Mouse (Mus musculus): ENCODE measurements at regions not wholly inside any gene's neighbourhood (a gene's known extent, or its start where the extent isn't known, plus 50 kb on each side); places are given as distances from the start of the nearest gene placed in this dataset.

DNA sequence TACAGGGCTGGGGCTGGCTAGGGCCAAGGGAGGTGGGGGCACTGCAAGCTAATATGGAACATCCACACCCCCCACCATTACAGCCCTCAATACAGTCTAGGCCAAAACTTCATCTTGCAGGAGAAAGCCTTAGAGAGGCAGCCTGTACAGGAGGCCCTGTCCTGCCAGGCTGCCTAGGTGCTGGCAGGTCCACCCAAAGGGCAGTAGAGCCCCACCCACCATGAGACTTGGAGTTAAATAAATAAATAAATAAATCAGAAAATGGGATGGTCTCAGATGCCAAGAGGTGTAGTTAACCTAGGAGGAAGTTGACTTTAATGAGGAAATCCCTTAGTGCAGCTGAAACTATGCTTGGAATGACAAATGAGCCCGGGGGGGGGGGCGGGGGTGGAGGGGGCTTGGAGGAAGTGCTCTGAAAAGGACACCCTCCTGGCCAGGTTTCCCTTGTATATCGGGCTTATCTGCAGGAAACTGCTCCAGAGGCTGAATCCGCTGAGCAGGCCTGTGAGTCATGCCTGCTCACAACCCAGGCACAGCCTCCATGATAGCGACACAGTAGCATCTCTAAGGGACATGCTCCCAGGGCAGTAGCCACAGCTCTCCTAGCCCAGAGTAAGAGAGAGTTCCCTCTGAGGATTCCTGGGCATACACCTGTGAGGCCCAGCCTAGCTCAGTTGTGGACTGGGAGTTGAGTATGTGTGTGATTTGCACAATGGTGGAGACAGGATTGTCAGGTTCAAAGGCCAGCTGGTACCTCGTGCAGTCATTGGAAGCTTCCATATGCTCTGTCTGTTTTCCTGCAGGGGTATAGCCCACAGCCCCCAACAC is 85.7 kb upstream of the Ccnd1 start:
- H3K27ac ChIP-seq (replicated peaks in 1 of 2; ENCODE audit: control insufficient read depth in 1 of 2, insufficient read depth in 1 of 2, low read depth in 2 of 2, low read length in 2 of 2): peak overlapping the region; percentile 36 to 71
- H3K9ac ChIP-seq (ENCODE audit: low read length): peak overlapping the region; percentile 34; the same call in 1 of the 2 replicates
- whole genome bisulfite sequencing: 19% methylated on average over 6 of the region's 6 CpGs
- no peak overlapping the region for H3K4me2 ChIP-seq (ENCODE audit: low read length)
- ATAC-seq (ENCODE audit: insufficient number of reproducible peaks, insufficient read depth, low FRiP score, low read depth): peak; percentile 84
- H3K36me3 ChIP-seq (ENCODE audit: control insufficient read depth, insufficient read depth, low read length): no peaks in the 10 kb centered on the region
- no peak overlapping the region for H3K4me3 ChIP-seq (ENCODE audit: control insufficient read depth in 1 of 2, insufficient read depth in 1 of 2, low read depth in 1 of 2, low read length in 2 of 2)
- H3K9me3 ChIP-seq (ENCODE audit: control insufficient read depth, low read length): no peaks in the 10 kb centered on the region
- H3K27me3 ChIP-seq (ENCODE audit: control insufficient read depth, insufficient read depth, low read length): no peaks in the 10 kb centered on the region
- H3K4me1 ChIP-seq (ENCODE audit: control insufficient read depth in 2 of 2, insufficient read depth in 2 of 2, low read length in 2 of 2): peaks cover 14 to 18% of the 10 kb centered on the region in 2 experiments

DNA sequence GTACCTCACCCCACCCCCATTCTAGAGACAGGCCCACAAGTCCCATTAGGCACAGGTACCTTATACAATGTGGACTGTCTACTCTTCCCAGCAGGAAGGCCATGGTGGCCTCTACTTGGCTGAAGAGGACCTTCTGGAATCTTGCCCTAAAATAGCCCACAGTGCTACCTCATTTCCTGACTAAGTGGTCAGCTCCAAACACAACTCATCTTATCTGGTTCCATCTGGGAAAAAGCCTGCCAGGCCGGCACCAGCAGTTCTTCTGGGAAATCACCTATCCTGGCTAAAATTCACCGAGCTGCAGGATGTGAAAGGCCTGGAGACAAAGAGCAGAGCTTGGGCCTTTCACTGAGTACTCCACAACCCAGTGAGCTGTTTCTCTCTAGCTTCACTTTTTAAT is 84.9 kb upstream of the Ccnd1 start:
- H3K4me2 ChIP-seq (ENCODE audit: low read length): no peak overlapping the region
- no peaks in the 10 kb centered on the region for H3K9me3 ChIP-seq (ENCODE audit: control insufficient read depth, low read length)
- WGBS: 51% methylated on average over 2 of the region's 2 CpGs
- no peak for ATAC-seq (ENCODE audit: insufficient number of reproducible peaks, insufficient read depth, low FRiP score, low read depth)
- H3K27me3 ChIP-seq (ENCODE audit: control insufficient read depth, insufficient read depth, low read length): no peaks in the 10 kb centered on the region
- H3K4me3 ChIP-seq (ENCODE audit: control insufficient read depth in 1 of 2, insufficient read depth in 1 of 2, low read depth in 1 of 2, low read length in 2 of 2): no peak overlapping the region
- no peak overlapping the region for H3K9ac ChIP-seq (ENCODE audit: low read length)
- H3K27ac ChIP-seq (replicated peaks in 1 of 2; ENCODE audit: control insufficient read depth in 1 of 2, insufficient read depth in 1 of 2, low read depth in 2 of 2, low read length in 2 of 2): peak overlapping the region; percentile 36 to 61
- no peaks in the 10 kb centered on the region for H3K36me3 ChIP-seq (ENCODE audit: control insufficient read depth, insufficient read depth, low read length)
- peaks cover 13 to 16% of the 10 kb centered on the region in 2 experiments for H3K4me1 ChIP-seq (ENCODE audit: control insufficient read depth in 2 of 2, insufficient read depth in 2 of 2, low read length in 2 of 2)

DNA sequence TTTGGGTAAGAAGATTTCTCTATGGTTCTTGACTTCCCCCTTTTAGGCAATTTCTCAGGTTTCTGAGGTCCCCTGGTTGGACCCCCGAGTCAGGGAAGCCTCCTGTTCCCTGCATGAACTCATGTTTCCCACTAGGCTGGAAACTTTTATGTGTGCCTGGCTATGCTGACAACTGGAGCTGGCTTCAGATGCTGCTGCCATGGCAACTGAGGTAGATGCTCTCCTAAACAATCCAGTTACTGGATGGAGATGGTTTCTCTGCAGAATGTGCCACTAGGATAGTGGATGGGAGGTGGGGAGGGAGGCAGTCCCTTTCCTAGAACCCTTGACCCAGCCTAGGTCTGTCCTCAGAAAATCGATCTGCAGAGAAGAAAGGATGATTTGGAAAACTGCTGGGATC is 79.4 kb upstream of the Ccnd1 start:
- Histone ChIP-seq H3K27ac (replicated peaks in 1 of 2; ENCODE audit: control insufficient read depth in 1 of 2, insufficient read depth in 1 of 2, low read depth in 2 of 2, low read length in 2 of 2) (no peak overlapping the region), H3K4me3 (ENCODE audit: control insufficient read depth in 1 of 2, insufficient read depth in 1 of 2, low read depth in 1 of 2, low read length in 2 of 2) (no peak overlapping the region), H3K4me1 (ENCODE audit: control insufficient read depth in 2 of 2, insufficient read depth in 2 of 2, low read length in 2 of 2) (no peaks in the 10 kb centered on the region), H3K27me3 (ENCODE audit: control insufficient read depth, insufficient read depth, low read length) (no peaks in the 10 kb centered on the region), H3K4me2 (ENCODE audit: low read length) (no peak overlapping the region), H3K36me3 (ENCODE audit: control insufficient read depth, insufficient read depth, low read length) (no peaks in the 10 kb centered on the region), H3K9ac (ENCODE audit: low read length) (no peak overlapping the region), H3K9me3 (ENCODE audit: control insufficient read depth, low read length) (no peaks in the 10 kb centered on the region)
- no peak for ATAC-seq (ENCODE audit: insufficient number of reproducible peaks, insufficient read depth, low FRiP score, low read depth)
- WGBS: 66% methylated on average over 2 of the region's 2 CpGs

DNA sequence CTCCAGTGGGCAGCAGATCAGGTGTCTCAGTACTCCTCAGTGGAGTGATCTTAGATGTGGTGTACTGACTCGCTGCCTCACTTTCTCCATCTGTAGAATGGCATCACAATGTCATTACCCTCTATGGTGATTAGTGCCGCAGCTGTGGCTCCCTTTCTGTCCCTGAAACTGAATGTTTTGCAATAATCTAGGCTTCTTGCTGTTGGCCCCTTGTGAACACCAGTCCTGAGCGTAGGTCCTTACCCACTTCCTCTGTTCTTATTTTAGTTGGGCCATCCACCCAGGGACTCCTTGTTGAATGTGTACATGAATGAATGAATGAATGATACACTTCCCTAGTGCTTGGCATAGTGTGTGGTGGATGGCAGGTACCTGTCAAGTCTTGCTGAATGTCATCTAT is 78.4 kb upstream of the Ccnd1 start:
- Histone ChIP-seq H3K27ac (replicated peaks in 1 of 2; ENCODE audit: control insufficient read depth in 1 of 2, insufficient read depth in 1 of 2, low read depth in 2 of 2, low read length in 2 of 2) (no peak overlapping the region), H3K36me3 (ENCODE audit: control insufficient read depth, insufficient read depth, low read length) (no peaks in the 10 kb centered on the region), H3K4me3 (ENCODE audit: control insufficient read depth in 1 of 2, insufficient read depth in 1 of 2, low read depth in 1 of 2, low read length in 2 of 2) (no peak overlapping the region), H3K9ac (ENCODE audit: low read length) (no peak overlapping the region), H3K4me2 (ENCODE audit: low read length) (no peak overlapping the region), H3K27me3 (ENCODE audit: control insufficient read depth, insufficient read depth, low read length) (no peaks in the 10 kb centered on the region; the same call in 1 of the 2 replicates), H3K4me1 (ENCODE audit: control insufficient read depth in 2 of 2, insufficient read depth in 2 of 2, low read length in 2 of 2) (no peaks in the 10 kb centered on the region), H3K9me3 (ENCODE audit: control insufficient read depth, low read length) (no peaks in the 10 kb centered on the region)
- WGBS: 88% methylated on average over 3 of the region's 3 CpGs
- no peak for ATAC-seq (ENCODE audit: insufficient number of reproducible peaks, insufficient read depth, low FRiP score, low read depth)

DNA sequence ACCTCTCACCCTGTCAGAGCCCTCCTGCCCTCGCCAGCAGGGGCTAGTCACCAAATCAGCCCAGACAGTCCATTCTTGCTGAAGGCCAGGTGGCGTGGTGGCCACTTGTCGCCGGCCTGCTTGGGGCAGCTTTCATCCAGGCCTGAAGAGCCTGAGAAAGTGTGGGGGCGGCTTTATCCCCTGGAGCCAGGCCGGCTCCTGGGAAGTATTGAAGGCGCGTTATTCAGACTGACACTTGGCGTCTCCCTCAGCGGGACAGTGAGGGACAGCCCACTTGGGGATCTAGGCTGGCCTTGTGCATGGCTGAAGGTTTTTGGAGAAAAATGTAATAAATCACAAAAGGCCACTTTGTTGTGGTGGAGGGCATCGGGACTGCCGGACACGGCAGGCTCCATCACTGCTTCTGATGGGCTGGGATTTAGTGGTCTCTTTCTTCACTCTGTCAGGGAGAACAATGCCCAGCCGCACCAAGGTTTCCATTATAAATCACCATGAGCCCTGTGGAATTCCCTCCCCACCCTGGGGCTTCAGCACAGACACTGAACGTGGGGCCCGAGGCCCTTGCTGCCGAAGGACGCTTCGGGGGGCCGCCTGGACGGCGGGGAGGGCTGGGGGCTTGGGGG is 75.8 kb upstream of the Ccnd1 start:
- Histone ChIP-seq H3K27me3 (ENCODE audit: control insufficient read depth, insufficient read depth, low read length) (no peaks in the 10 kb centered on the region; the same call in 1 of the 2 replicates), H3K4me2 (ENCODE audit: low read length) (no peak overlapping the region), H3K36me3 (ENCODE audit: control insufficient read depth, insufficient read depth, low read length) (no peaks in the 10 kb centered on the region), H3K4me1 (ENCODE audit: control insufficient read depth in 2 of 2, insufficient read depth in 2 of 2, low read length in 2 of 2) (no peaks in the 10 kb centered on the region), H3K9me3 (ENCODE audit: control insufficient read depth, low read length) (no peaks in the 10 kb centered on the region), H3K27ac (replicated peaks in 1 of 2; ENCODE audit: control insufficient read depth in 1 of 2, insufficient read depth in 1 of 2, low read depth in 2 of 2, low read length in 2 of 2) (no peak overlapping the region), H3K4me3 (ENCODE audit: control insufficient read depth in 1 of 2, insufficient read depth in 1 of 2, low read depth in 1 of 2, low read length in 2 of 2) (no peak overlapping the region), H3K9ac (ENCODE audit: low read length) (no peak overlapping the region)
- ATAC-seq (ENCODE audit: insufficient number of reproducible peaks, insufficient read depth, low FRiP score, low read depth): no peak
- 60% methylated on average over 22 of the region's 22 CpGs for WGBS

DNA sequence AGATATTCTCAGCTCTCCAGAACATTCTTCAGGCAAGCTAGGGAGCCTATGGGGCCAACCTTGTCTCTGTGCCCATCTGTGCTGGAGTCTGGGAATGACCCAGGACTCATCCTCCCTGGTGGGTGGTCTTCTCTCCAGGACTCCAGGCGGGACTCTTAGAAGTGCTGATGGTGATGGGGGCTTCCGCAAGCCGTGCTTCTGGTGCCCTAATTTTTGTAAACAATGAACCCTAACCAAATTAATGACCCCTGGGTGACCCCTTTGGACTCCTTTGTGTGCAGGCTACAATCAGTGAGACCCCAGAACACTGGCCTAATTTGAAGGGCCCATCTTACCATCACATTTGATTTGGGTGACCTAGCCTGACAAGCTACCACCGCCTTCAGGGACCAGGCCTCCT is 71.0 kb upstream of the Ccnd1 start:
- Histone ChIP-seq H3K4me2 (ENCODE audit: low read length) (no peak overlapping the region), H3K27me3 (ENCODE audit: control insufficient read depth, insufficient read depth, low read length) (no peaks in the 10 kb centered on the region; the same call in 1 of the 2 replicates)

DNA sequence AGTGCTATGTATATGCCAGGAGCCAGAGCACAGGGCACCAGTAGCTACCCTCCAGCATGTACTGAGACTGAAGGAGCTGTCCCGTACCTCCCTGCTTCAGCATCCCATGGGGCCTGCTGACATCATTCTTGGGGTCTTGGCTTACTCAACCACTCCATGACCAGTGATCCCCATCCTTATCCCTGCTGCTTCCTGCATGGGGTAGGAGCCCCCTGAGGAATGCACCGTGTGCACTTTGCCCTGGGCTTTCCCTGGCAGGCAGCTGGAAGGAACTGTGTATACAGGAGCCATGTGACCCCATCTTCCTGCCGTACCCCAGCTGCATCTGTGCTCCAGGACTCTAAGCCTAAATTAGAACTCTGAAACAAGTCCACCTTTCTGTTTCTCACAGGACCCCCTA is 70.3 kb upstream of the Ccnd1 start:
- Histone ChIP-seq H3K36me3 (ENCODE audit: control insufficient read depth, insufficient read depth, low read length) (no peaks in the 10 kb centered on the region), H3K27me3 (ENCODE audit: control insufficient read depth, insufficient read depth, low read length) (no peaks in the 10 kb centered on the region; the same call in 1 of the 2 replicates), H3K9ac (ENCODE audit: low read length) (no peak overlapping the region), H3K4me3 (ENCODE audit: control insufficient read depth in 1 of 2, insufficient read depth in 1 of 2, low read depth in 1 of 2, low read length in 2 of 2) (no peak overlapping the region), H3K9me3 (ENCODE audit: control insufficient read depth, low read length) (no peaks in the 10 kb centered on the region), H3K4me2 (ENCODE audit: low read length) (no peak overlapping the region), H3K4me1 (ENCODE audit: control insufficient read depth in 2 of 2, insufficient read depth in 2 of 2, low read length in 2 of 2) (no peaks in the 10 kb centered on the region), H3K27ac (replicated peaks in 1 of 2; ENCODE audit: control insufficient read depth in 1 of 2, insufficient read depth in 1 of 2, low read depth in 2 of 2, low read length in 2 of 2) (no peak overlapping the region)
- ATAC-seq (ENCODE audit: insufficient number of reproducible peaks, insufficient read depth, low FRiP score, low read depth): no peak
- WGBS: 35% methylated on average over 3 of the region's 3 CpGs

More for the DNA sequence above, 71.0 kb upstream of the Ccnd1 start:
- Histone ChIP-seq H3K36me3 (ENCODE audit: control insufficient read depth, insufficient read depth, low read length) (no peaks in the 10 kb centered on the region), H3K27ac (replicated peaks in 1 of 2; ENCODE audit: control insufficient read depth in 1 of 2, insufficient read depth in 1 of 2, low read depth in 2 of 2, low read length in 2 of 2) (no peak overlapping the region), H3K9me3 (ENCODE audit: control insufficient read depth, low read length) (no peaks in the 10 kb centered on the region), H3K4me1 (ENCODE audit: control insufficient read depth in 2 of 2, insufficient read depth in 2 of 2, low read length in 2 of 2) (no peaks in the 10 kb centered on the region), H3K4me3 (ENCODE audit: control insufficient read depth in 1 of 2, insufficient read depth in 1 of 2, low read depth in 1 of 2, low read length in 2 of 2) (no peak overlapping the region), H3K9ac (ENCODE audit: low read length) (no peak overlapping the region)
- no peak for ATAC-seq (ENCODE audit: insufficient number of reproducible peaks, insufficient read depth, low FRiP score, low read depth)
- 77% methylated on average over 4 of the region's 4 CpGs for WGBS

Measured in heart, embryonic 14.5 days (tissue).